Mouse (Mus musculus): Measurements from ENCODE around the gene Myo3a.

GRCm38 (mm10) chr2:22338269-22338857, 111.1 kb downstream of the Myo3a start:
- TF ChIP-seq GATA1 (IDR thresholded peaks at IDR 0.05; ENCODE audit: low read length) = no peak
- no peak for TF ChIP-seq TAL1 (IDR thresholded peaks at IDR 0.05; ENCODE audit: low read length)
